Mouse (Mus musculus) brain, embryonic 14.5 days (tissue): ENCODE results near the gene Mx1.

Source experiments
- CTCF ChIP-seq: fragments of 200-500 bp; IDR thresholded peaks from 2 replicates; pipeline ENCODE4 v1.5.1; 2012; ENCODE audit warnings: inconsistent platforms, mild to moderate bottlenecking, moderate library complexity, borderline replicate concordance; ENCODE audit not compliant: insufficient read depth, insufficient read length; ENCODE audit errors: extremely low read depth
- POLR2A ChIP-seq: fragments of 200-500 bp; IDR thresholded peaks from 2 replicates; pipeline ENCODE4 v1.6.1; 2012; ENCODE audit warnings: mild to moderate bottlenecking, inconsistent platforms, borderline replicate concordance; ENCODE audit not compliant: poor library complexity, insufficient read depth, insufficient read length, severe bottlenecking; ENCODE audit errors: extremely low read depth

- no peak for TF ChIP-seq CTCF
- no peak for TF ChIP-seq POLR2A
These were observed 1.4 kb downstream of the Mx1 start for GRCm38 (mm10) chr16:97461271-97461670.
